Mouse (Mus musculus) liver, adult 2 months (tissue): Measurements from ENCODE around the gene Tnik. TPM values are rescaled to one million over a fixed set of nuclear protein-coding genes. Genes with fewer than 3 reads are reported as not detected.
A peak's percentile ranks its signal among the peaks of the same experiment; 100 is the strongest.

Experiments
- DNase-seq: peaks from one replicate; pipeline ENCODE4 v3.0.0-alpha.2; 2011; ENCODE audit warnings: low read depth, low spot score; ENCODE audit errors: extremely low read depth
- H3K27ac ChIP-seq: fragments of 200-500 bp; replicated peaks from 2 replicates; pipeline ENCODE4 v1.5.1; 2012; ENCODE audit warnings: low read depth, mild to moderate bottlenecking, control low read depth, inconsistent platforms, low read length; ENCODE audit not compliant: insufficient read depth
- H3K27me3 ChIP-seq: fragments of 200-500 bp; 2 replicates; pipeline ENCODE4 v1.6.1; 2012; ENCODE audit warnings: mild to moderate bottlenecking, moderate library complexity, low read length, inconsistent platforms; ENCODE audit not compliant: control insufficient read depth, insufficient read depth
- H3K36me3 ChIP-seq: fragments of 200-500 bp; 2 replicates; pipeline ENCODE4 v1.6.1; 2012; ENCODE audit warnings: low read length, inconsistent platforms; ENCODE audit not compliant: control insufficient read depth, insufficient read depth
- H3K4me1 ChIP-seq: fragments of 200-500 bp; 2 replicates; pipeline ENCODE4 v1.6.1; 2011; ENCODE audit warnings: low read length; ENCODE audit not compliant: control insufficient read depth, insufficient read depth
- H3K4me3 ChIP-seq: fragments of 200-500 bp; 2 replicates; pipeline ENCODE4 v1.5.1; 2011; ENCODE audit warnings: low read depth, mild to moderate bottlenecking, control low read depth, low read length, moderate library complexity; ENCODE audit not compliant: insufficient read depth
- H3K79me2 ChIP-seq: fragments of 200-500 bp; 2 replicates; pipeline ENCODE4 v1.6.1; 2012; ENCODE audit warnings: inconsistent platforms, mild to moderate bottlenecking, low read length, moderate library complexity; ENCODE audit not compliant: control insufficient read depth, insufficient read depth
- H3K9ac ChIP-seq: fragments of 200-500 bp; 2 replicates; pipeline ENCODE4 v1.6.1; 2012; ENCODE audit warnings: low read depth, mild to moderate bottlenecking, control low read depth, inconsistent platforms, low read length
- CTCF ChIP-seq: fragments of 200-500 bp; IDR thresholded peaks from 2 replicates; pipeline ENCODE4 v1.5.1; 2011; ENCODE audit warnings: low read depth, low read length, control low read depth
- POLR2A ChIP-seq: fragments of 200-500 bp; IDR thresholded peaks from 2 replicates; pipeline ENCODE4 v1.6.1; 2011; ENCODE audit warnings: low read length, control low read depth; ENCODE audit not compliant: insufficient read depth; ENCODE audit errors: extremely low read depth
- WGBS: fragments of 180-500 bp; shearing (Covaris S2); methylation state at CpG from one replicate; pipeline ENCODE4 v1.1.7; 2018; 5-methylcytosine and 5-hydroxymethylcytosine counted together
- polyA plus RNA-seq: library from polyadenylated mRNA; depleted of rRNA; stranded (reverse); fragments of >200 nt; gene quantifications from 2 replicates; pipeline ENCODE4 v1.2.3, GENCODE M21; 2012
- total RNA-seq: library from RNA; depleted of rRNA; stranded (reverse); fragments of >200 nt; gene quantifications from 2 replicates; pipeline ENCODE4 v1.2.3, GENCODE M21; 2014

Gene Tnik
- total and polyA plus RNA-seq, 2 experiments = 1.2 to 2.8 TPM

DNA sequence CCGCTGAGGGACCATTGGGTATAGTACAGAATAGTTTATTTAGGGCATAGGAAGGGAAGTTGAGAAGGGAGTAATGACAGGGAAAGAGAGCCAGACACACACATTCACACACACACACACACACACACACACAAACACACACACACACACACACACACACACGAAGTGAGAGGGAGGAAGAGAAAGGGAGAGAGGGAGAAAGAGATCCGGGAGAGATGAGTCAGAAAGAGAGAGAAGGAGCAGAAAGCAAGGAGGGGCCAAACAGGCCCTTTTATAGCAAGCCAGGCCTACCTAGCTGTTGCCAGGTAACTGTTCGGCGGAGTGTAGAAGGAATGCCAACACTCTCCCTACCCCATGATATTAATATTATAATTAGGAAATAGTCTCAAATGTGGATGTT, 324.8 kb downstream of the Tnik start:
- H3K4me1 ChIP-seq = peaks cover 3% of the 10 kb centered on the region
- 93% methylated on average over 5 of the region's 5 CpGs for WGBS
- TF ChIP-seq CTCF = no peak
- no peak for DNase-seq
- no peak overlapping the region for H3K4me3 ChIP-seq
- H3K36me3 ChIP-seq = no peaks in the 10 kb centered on the region
- no peaks in the 10 kb centered on the region for H3K27me3 ChIP-seq
- H3K27ac ChIP-seq = no peak overlapping the region
- no peaks in the 10 kb centered on the region for H3K79me2 ChIP-seq
- no peak overlapping the region for H3K9ac ChIP-seq

DNA sequence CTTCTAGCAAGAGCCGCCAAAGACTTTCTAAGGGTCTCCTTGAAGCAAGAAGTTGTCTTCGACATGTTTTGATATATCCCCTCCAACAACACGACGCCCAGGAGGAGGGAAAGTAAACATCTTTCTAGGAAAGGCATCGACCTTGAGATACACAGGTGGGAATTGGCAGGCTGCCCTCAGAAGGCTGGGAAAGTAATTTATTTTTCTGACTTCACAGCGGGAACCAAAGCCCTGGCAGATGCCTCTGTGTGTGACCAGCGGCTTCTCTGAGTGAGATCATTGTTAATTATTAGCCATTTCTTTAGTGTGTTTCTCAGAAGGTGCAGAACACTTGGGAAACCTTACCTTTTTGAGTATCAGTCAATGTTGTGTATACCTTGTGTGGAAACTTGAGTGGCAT, 328.3 kb downstream of the Tnik start:
- WGBS = 30% methylated on average over 7 of the region's 7 CpGs
- Histone ChIP-seq H3K27me3 (no peaks in the 10 kb centered on the region), H3K4me1 (peaks cover 3% of the 10 kb centered on the region), H3K4me3 (no peak overlapping the region), H3K79me2 (no peaks in the 10 kb centered on the region), H3K27ac (no peak overlapping the region), H3K36me3 (no peaks in the 10 kb centered on the region), H3K9ac (no peak overlapping the region)
- DNase-seq = peak; percentile 36
- TF ChIP-seq CTCF (no peak), POLR2A (no peak)

DNA sequence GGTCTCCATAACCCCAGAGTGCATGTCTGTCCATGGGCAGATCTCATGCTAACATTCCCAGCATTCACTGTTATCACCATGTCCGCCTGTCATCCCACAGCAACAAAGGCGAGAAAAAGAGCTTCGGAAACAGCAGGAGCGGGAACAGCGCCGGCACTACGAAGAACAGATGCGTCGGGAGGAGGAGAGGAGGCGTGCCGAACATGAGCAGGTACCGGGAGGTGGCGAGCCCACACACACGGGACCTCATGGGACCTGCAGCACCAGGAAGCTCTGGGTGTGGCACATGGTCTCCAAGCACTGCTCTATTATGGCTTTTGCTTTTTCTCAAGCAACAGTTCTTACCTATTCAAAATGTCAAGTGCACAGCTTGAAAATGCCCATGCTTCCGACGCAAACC, 330.9 kb downstream of the Tnik start:
- H3K27me3 ChIP-seq = no peaks in the 10 kb centered on the region
- H3K36me3 ChIP-seq = no peaks in the 10 kb centered on the region
- TF ChIP-seq CTCF = no peak
- no peak for TF ChIP-seq POLR2A
- no peak overlapping the region for H3K4me3 ChIP-seq
- DNase-seq = no peak
- WGBS = 96% methylated on average over 16 of the region's 16 CpGs
- peaks cover 3% of the 10 kb centered on the region for H3K4me1 ChIP-seq
- no peak overlapping the region for H3K27ac ChIP-seq
- H3K9ac ChIP-seq = no peak overlapping the region
- H3K79me2 ChIP-seq = no peaks in the 10 kb centered on the region

DNA sequence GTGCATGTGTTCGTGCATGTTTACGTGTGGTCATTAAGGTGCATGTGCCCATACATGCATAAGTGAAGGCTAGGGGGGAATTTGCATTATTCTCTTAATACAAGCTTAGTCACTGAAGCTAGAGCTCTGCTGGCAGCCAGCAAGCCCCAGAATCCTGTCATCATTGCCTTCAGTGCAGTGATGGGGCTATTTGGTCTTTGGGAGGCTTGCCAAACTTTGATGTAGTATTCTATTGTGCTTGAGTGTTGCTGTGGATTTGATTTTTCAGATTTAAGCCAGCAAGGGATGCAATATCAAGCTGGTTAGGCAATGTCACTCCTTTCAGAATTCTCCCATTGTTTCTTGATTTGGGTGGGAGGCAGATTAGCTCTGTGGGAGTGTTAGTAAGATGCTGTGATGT, 336.5 kb downstream of the Tnik start:
- Histone ChIP-seq H3K4me3 (no peak overlapping the region), H3K36me3 (no peaks in the 10 kb centered on the region), H3K9ac (no peak overlapping the region), H3K27me3 (no peaks in the 10 kb centered on the region), H3K4me1 (no peaks in the 10 kb centered on the region), H3K27ac (no peak overlapping the region), H3K79me2 (no peaks in the 10 kb centered on the region)
- TF ChIP-seq POLR2A = no peak
- no peak for TF ChIP-seq CTCF
- WGBS = 95% methylated on average over 2 of the region's 2 CpGs
- DNase-seq = no peak

DNA sequence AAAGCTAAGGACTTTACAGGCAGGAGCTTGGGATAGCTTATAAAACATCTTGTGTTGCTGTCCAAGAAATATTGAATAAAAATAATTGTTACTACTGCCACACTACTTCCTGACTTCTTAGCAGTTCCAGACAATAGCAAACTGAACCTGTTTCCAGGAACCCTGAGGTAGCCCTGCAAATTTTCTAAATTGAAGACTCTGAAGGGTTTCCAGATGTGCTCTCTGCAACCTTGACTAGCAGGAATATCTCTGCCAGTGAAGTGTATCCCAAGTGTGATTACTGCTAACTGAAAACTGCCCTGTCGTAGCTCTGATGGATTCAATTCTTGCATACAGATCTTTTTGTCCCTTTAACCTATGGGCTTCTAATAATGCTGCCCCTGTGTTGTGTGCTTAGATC, 343.7 kb downstream of the Tnik start:
- Histone ChIP-seq H3K27ac (no peak overlapping the region), H3K9ac (no peak overlapping the region), H3K79me2 (no peaks in the 10 kb centered on the region), H3K4me1 (no peaks in the 10 kb centered on the region), H3K36me3 (no peaks in the 10 kb centered on the region), H3K4me3 (no peak overlapping the region), H3K27me3 (no peaks in the 10 kb centered on the region)
- TF ChIP-seq POLR2A (no peak), CTCF (no peak)
- DNase-seq = no peak
- WGBS = 93% methylated on average over 1 of the region's 1 CpGs

DNA sequence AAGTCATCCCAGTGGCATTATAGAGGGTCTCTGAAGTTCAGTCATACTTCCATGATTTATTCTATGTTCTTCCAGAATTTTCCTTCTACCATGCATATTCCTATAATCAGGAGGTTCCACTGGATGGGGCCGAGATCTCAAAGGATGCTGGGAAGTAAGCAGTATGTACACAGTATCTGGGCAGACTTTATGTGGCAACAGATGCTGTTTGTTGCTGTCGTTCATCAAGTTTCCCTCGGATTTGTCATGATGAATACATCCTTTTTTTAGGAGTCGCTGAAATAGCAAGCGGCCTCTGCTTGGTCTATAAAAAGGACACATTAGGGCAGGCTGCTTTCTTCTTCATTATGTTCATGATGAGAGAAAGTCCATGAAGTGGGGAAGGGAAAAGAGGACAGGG, 349.3 kb downstream of the Tnik start:
- no peaks in the 10 kb centered on the region for H3K4me1 ChIP-seq
- H3K27ac ChIP-seq = no peak overlapping the region
- 88% methylated on average over 5 of the region's 5 CpGs for WGBS
- H3K27me3 ChIP-seq = no peaks in the 10 kb centered on the region
- no peak for TF ChIP-seq CTCF
- no peak for TF ChIP-seq POLR2A
- H3K9ac ChIP-seq = no peak overlapping the region
- DNase-seq = no peak
- H3K36me3 ChIP-seq = no peaks in the 10 kb centered on the region
- H3K4me3 ChIP-seq = no peak overlapping the region
- no peaks in the 10 kb centered on the region for H3K79me2 ChIP-seq

DNA sequence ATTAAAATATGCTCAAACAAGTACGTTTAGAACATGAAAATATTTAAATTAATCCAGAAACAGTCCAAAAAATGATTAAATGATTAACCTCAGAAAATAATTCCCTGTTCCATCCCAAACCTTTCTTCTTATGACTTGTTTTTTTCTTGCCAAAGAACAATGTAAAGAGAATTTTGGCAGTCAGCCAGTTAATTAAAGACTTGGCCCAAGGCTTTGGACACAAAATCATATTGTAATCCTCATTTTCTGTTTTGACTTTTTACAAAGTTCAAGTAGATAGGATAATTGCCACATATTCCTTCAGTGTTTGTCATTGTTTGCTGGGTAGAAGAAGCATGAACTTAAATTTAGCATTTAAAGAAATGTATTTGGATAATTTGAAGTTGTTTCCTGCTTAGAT, 353.4 kb downstream of the Tnik start:
- no peak overlapping the region for H3K9ac ChIP-seq
- no peak for DNase-seq
- TF ChIP-seq POLR2A (no peak), CTCF (no peak)
- no peak overlapping the region for H3K27ac ChIP-seq
- no peaks in the 10 kb centered on the region for H3K79me2 ChIP-seq
- H3K36me3 ChIP-seq = no peaks in the 10 kb centered on the region
- no peak overlapping the region for H3K4me3 ChIP-seq
- H3K4me1 ChIP-seq = no peaks in the 10 kb centered on the region
- H3K27me3 ChIP-seq = no peaks in the 10 kb centered on the region
- WGBS = 68% methylated on average over 1 of the region's 1 CpGs
